Mouse (Mus musculus): ENCODE measurements around the gene Fbxl19.

GRCm38 (mm10) chr7:127752069-127752468, 7.7 kb downstream of the Fbxl19 start:
- TF ChIP-seq CTCF (IDR thresholded peaks at IDR 0.05; ENCODE audit: low read depth) (no peak), EP300 (IDR thresholded peaks at IDR 0.05; ENCODE audit: low read depth) (no peak)
